Mouse (Mus musculus): ENCODE measurements at regions not wholly inside any gene's neighbourhood (a gene's known extent, or its start where the extent isn't known, plus 50 kb on each side); places are given as distances from the start of the nearest gene placed in this dataset.

- Histone ChIP-seq H3K9me3 (ENCODE audit: control insufficient read depth, low read length) (no peaks in the 10 kb centered on the region), H3K4me3 (replicated peaks; ENCODE audit: low read length) (no peak overlapping the region), H3K27ac (ENCODE audit: low read length) (no peak overlapping the region), H3K9ac (replicated peaks; ENCODE audit: low read depth, low read length) (no peak overlapping the region), H3K4me2 (ENCODE audit: low read length) (no peak overlapping the region), H3K36me3 (ENCODE audit: control insufficient read depth, insufficient read depth) (no peaks in the 10 kb centered on the region), H3K27me3 (replicated peaks; ENCODE audit: control insufficient read depth, insufficient read depth, low read length) (no peaks in the 10 kb centered on the region), H3K4me1 (replicated peaks; ENCODE audit: control insufficient read depth, insufficient read depth, low read length) (no peaks in the 10 kb centered on the region)
- ATAC-seq, result no peak
These were observed 653.3 kb upstream of the Fam98a start for GRCm38 (mm10) chr17:76205082-76205481.

GRCm38 (mm10) chr17:76184813-76185212 lies 633.1 kb upstream of the Fam98a start:
- H3K4me3 ChIP-seq (replicated peaks; ENCODE audit: low read length), result no peak overlapping the region
- H3K9me3 ChIP-seq (ENCODE audit: control insufficient read depth, low read length), result no peaks in the 10 kb centered on the region
- H3K4me1 ChIP-seq (replicated peaks; ENCODE audit: control insufficient read depth, insufficient read depth, low read length), result 0 out of 2 replicates have a peak, but pooled peaks cover 2% of the 10 kb centered on the region
- no peak overlapping the region for H3K9ac ChIP-seq (replicated peaks; ENCODE audit: low read depth, low read length)
- H3K27me3 ChIP-seq (replicated peaks; ENCODE audit: control insufficient read depth, insufficient read depth, low read length), result no peaks in the 10 kb centered on the region
- H3K27ac ChIP-seq (ENCODE audit: low read length), result no peak overlapping the region
- peak; percentile 85; the same call in 1 of the 2 replicates for ATAC-seq
- no peaks in the 10 kb centered on the region for H3K36me3 ChIP-seq (ENCODE audit: control insufficient read depth, insufficient read depth)
- 18% methylated on average over 2 of the region's 2 CpGs for WGBS
- H3K4me2 ChIP-seq (ENCODE audit: low read length), result no peak overlapping the region

- Histone ChIP-seq H3K4me3 (replicated peaks; ENCODE audit: low read length) (no peak overlapping the region), H3K4me1 (replicated peaks; ENCODE audit: control insufficient read depth, insufficient read depth, low read length) (no peaks in the 10 kb centered on the region), H3K36me3 (ENCODE audit: control insufficient read depth, insufficient read depth) (no peaks in the 10 kb centered on the region), H3K27ac (ENCODE audit: low read length) (no peak overlapping the region), H3K9ac (replicated peaks; ENCODE audit: low read depth, low read length) (no peak overlapping the region), H3K9me3 (ENCODE audit: control insufficient read depth, low read length) (no peaks in the 10 kb centered on the region), H3K4me2 (ENCODE audit: low read length) (no peak overlapping the region), H3K27me3 (replicated peaks; ENCODE audit: control insufficient read depth, insufficient read depth, low read length) (no peaks in the 10 kb centered on the region)
- ATAC-seq, result no peak
These were observed 585.1 kb upstream of the Fam98a start for GRCm38 (mm10) chr17:76136660-76137495.

- Histone ChIP-seq H3K4me2 (ENCODE audit: low read length) (no peak overlapping the region), H3K9ac (replicated peaks; ENCODE audit: low read depth, low read length) (no peak overlapping the region), H3K27me3 (replicated peaks; ENCODE audit: control insufficient read depth, insufficient read depth, low read length) (no peaks in the 10 kb centered on the region), H3K4me1 (replicated peaks; ENCODE audit: control insufficient read depth, insufficient read depth, low read length) (no peaks in the 10 kb centered on the region), H3K9me3 (ENCODE audit: control insufficient read depth, low read length) (no peaks in the 10 kb centered on the region), H3K4me3 (replicated peaks; ENCODE audit: low read length) (no peak overlapping the region), H3K36me3 (ENCODE audit: control insufficient read depth, insufficient read depth) (no peaks in the 10 kb centered on the region), H3K27ac (ENCODE audit: low read length) (no peak overlapping the region)
- WGBS, result 62% methylated on average over 3 of the region's 3 CpGs
- peak; percentile 82 for ATAC-seq
These were observed 582.3 kb upstream of the Fam98a start for GRCm38 (mm10) chr17:76134030-76134429.

GRCm38 (mm10) chr17:76125260-76125659 lies 573.5 kb upstream of the Fam98a start:
- Histone ChIP-seq H3K27me3 (replicated peaks; ENCODE audit: control insufficient read depth, insufficient read depth, low read length) (no peaks in the 10 kb centered on the region), H3K9me3 (ENCODE audit: control insufficient read depth, low read length) (no peaks in the 10 kb centered on the region), H3K4me2 (ENCODE audit: low read length) (no peak overlapping the region), H3K27ac (ENCODE audit: low read length) (peak overlapping the region; percentile 65), H3K4me1 (replicated peaks; ENCODE audit: control insufficient read depth, insufficient read depth, low read length) (peaks cover 4% of the 10 kb centered on the region), H3K9ac (replicated peaks; ENCODE audit: low read depth, low read length) (no peak overlapping the region), H3K36me3 (ENCODE audit: control insufficient read depth, insufficient read depth) (no peaks in the 10 kb centered on the region), H3K4me3 (replicated peaks; ENCODE audit: low read length) (no peak overlapping the region)
- WGBS, result 34% methylated on average over 5 of the region's 5 CpGs
- peak; percentile 95 for ATAC-seq

GRCm38 (mm10) chr17:76111315-76112195 lies 559.8 kb upstream of the Fam98a start:
- Histone ChIP-seq H3K4me3 (replicated peaks; ENCODE audit: low read length) (no peak overlapping the region), H3K27ac (ENCODE audit: low read length) (no peak overlapping the region; the same call in 1 of the 2 replicates), H3K4me2 (ENCODE audit: low read length) (no peak overlapping the region; the same call in 1 of the 2 replicates), H3K27me3 (replicated peaks; ENCODE audit: control insufficient read depth, insufficient read depth, low read length) (no peaks in the 10 kb centered on the region), H3K36me3 (ENCODE audit: control insufficient read depth, insufficient read depth) (no peaks in the 10 kb centered on the region), H3K9me3 (ENCODE audit: control insufficient read depth, low read length) (no peaks in the 10 kb centered on the region), H3K9ac (replicated peaks; ENCODE audit: low read depth, low read length) (no peak overlapping the region), H3K4me1 (replicated peaks; ENCODE audit: control insufficient read depth, insufficient read depth, low read length) (peaks cover 8% of the 10 kb centered on the region)
- WGBS, result 22% methylated on average over 9 of the region's 9 CpGs
- ATAC-seq, result peak; percentile 98

GRCm38 (mm10) chr17:76110856-76111255 lies 559.1 kb upstream of the Fam98a start:
- Histone ChIP-seq H3K4me1 (replicated peaks; ENCODE audit: control insufficient read depth, insufficient read depth, low read length) (peaks cover 8% of the 10 kb centered on the region), H3K27ac (ENCODE audit: low read length) (no peak overlapping the region), H3K27me3 (replicated peaks; ENCODE audit: control insufficient read depth, insufficient read depth, low read length) (no peaks in the 10 kb centered on the region), H3K9me3 (ENCODE audit: control insufficient read depth, low read length) (no peaks in the 10 kb centered on the region), H3K4me3 (replicated peaks; ENCODE audit: low read length) (no peak overlapping the region), H3K36me3 (ENCODE audit: control insufficient read depth, insufficient read depth) (no peaks in the 10 kb centered on the region), H3K9ac (replicated peaks; ENCODE audit: low read depth, low read length) (no peak overlapping the region), H3K4me2 (ENCODE audit: low read length) (no peak overlapping the region)
- WGBS, result 60% methylated on average over 1 of the region's 1 CpGs
- no peak for ATAC-seq

- Histone ChIP-seq H3K4me3 (replicated peaks; ENCODE audit: low read length) (no peak overlapping the region), H3K27me3 (replicated peaks; ENCODE audit: control insufficient read depth, insufficient read depth, low read length) (no peaks in the 10 kb centered on the region), H3K36me3 (ENCODE audit: control insufficient read depth, insufficient read depth) (no peaks in the 10 kb centered on the region), H3K4me2 (ENCODE audit: low read length) (no peak overlapping the region), H3K4me1 (replicated peaks; ENCODE audit: control insufficient read depth, insufficient read depth, low read length) (no peaks in the 10 kb centered on the region), H3K9me3 (ENCODE audit: control insufficient read depth, low read length) (no peaks in the 10 kb centered on the region), H3K27ac (ENCODE audit: low read length) (no peak overlapping the region), H3K9ac (replicated peaks; ENCODE audit: low read depth, low read length) (no peak overlapping the region)
- WGBS, result 93% methylated on average over 3 of the region's 3 CpGs
- no peak for ATAC-seq
These were observed 531.8 kb upstream of the Fam98a start for GRCm38 (mm10) chr17:76083536-76083935.

GRCm38 (mm10) chr17:76081780-76082179 lies 530.0 kb upstream of the Fam98a start:
- no peaks in the 10 kb centered on the region for H3K4me1 ChIP-seq (replicated peaks; ENCODE audit: control insufficient read depth, insufficient read depth, low read length)
- 89% methylated on average over 2 of the region's 2 CpGs for WGBS
- H3K27ac ChIP-seq (ENCODE audit: low read length), result no peak overlapping the region
- H3K4me3 ChIP-seq (replicated peaks; ENCODE audit: low read length), result no peak overlapping the region
- no peaks in the 10 kb centered on the region for H3K9me3 ChIP-seq (ENCODE audit: control insufficient read depth, low read length)
- no peak for ATAC-seq
- H3K9ac ChIP-seq (replicated peaks; ENCODE audit: low read depth, low read length), result no peak overlapping the region
- H3K36me3 ChIP-seq (ENCODE audit: control insufficient read depth, insufficient read depth), result no peaks in the 10 kb centered on the region
- no peak overlapping the region for H3K4me2 ChIP-seq (ENCODE audit: low read length)
- no peaks in the 10 kb centered on the region for H3K27me3 ChIP-seq (replicated peaks; ENCODE audit: control insufficient read depth, insufficient read depth, low read length)

All from forebrain, embryonic 16.5 days (tissue).